In the genomic region with DNA sequence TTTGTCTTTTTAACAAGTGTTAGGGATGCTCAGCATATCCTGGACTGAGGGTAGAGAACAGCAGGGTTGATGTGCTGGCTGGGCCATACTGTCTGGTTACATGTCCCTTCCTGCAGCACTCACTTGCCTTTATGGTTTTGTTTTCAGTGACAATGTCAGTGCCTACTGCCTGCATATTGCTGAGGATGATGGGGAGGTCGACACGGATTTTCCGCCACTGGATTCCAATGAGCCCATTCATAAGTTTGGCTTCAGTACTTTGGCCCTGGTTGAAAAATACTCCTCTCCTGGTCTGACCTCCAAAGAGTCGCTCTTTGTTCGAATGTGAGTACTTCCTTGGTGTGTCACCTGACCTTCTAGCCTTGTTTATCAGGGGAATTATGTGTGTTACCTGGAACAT, we compare ENCODE assay signal across 24 mouse cellular contexts.
"Had no signal": no experiment of that assay in that cellular context is flagged by ENCODE, and none has a peak within 500 bp of the region (broad histone marks: within the 10 kb centered on the region; RNA-seq: fewer than 3 reads in every experiment).

No protein-coding gene starts in this region.

- H3K9me3 ChIP-seq: hindbrain, embryonic 13.5 days; hindbrain, embryonic 15.5 days; kidney, embryonic 15.5 days; limb, embryonic 10.5 days; limb, embryonic 12.5 days; liver, embryonic 13.5 days; liver, embryonic 15.5 days had no signal

- DNase-seq: gastrocnemius, postnatal 14 days; gastrocnemius, postnatal 36 days; heart, adult 18-20 months; heart, postnatal 10 days; heart, postnatal 36 days; kidney, adult 11 months; kidney, adult 2 months; kidney, adult 9 months; kidney, postnatal 14 days; kidney, postnatal 36 days; liver; liver, embryonic 13.5 days had no signal

- H3K4me2 ChIP-seq: heart, embryonic 11.5 days; hindbrain, embryonic 13.5 days; hindbrain, embryonic 15.5 days; kidney, embryonic 15.5 days; limb, embryonic 12.5 days; liver, embryonic 11.5 days; liver, embryonic 13.5 days; liver, embryonic 15.5 days had no signal

- H3K9ac ChIP-seq: hindbrain, embryonic 13.5 days; hindbrain, embryonic 15.5 days; kidney, embryonic 15.5 days; limb, embryonic 12.5 days; liver, embryonic 13.5 days; liver, embryonic 15.5 days had no signal

- H3K27me3 ChIP-seq: hindbrain, embryonic 13.5 days; hindbrain, embryonic 15.5 days; kidney, embryonic 15.5 days; limb, embryonic 12.5 days; liver, embryonic 13.5 days; liver, embryonic 15.5 days had no signal

- H3K36me3 ChIP-seq: hindbrain, embryonic 15.5 days; liver, embryonic 15.5 days had no signal

- H3K27ac ChIP-seq: hindbrain, embryonic 13.5 days; hindbrain, embryonic 15.5 days; hindbrain, postnatal 0 days; kidney, embryonic 15.5 days; kidney, postnatal 0 days; left cerebral cortex, adult 2 months; limb, embryonic 10.5 days; limb, embryonic 12.5 days; liver, embryonic 13.5 days; liver, embryonic 15.5 days had no signal

- H3K4me3 ChIP-seq: hindbrain, embryonic 13.5 days; hindbrain, embryonic 15.5 days; kidney, embryonic 15.5 days; left cerebral cortex, adult 2 months; limb, embryonic 10.5 days; limb, embryonic 12.5 days; liver, embryonic 13.5 days; liver, embryonic 15.5 days had no signal

- ATAC-seq: hindbrain, postnatal 0 days; intestine, embryonic 16.5 days had no signal

- H3K4me1 ChIP-seq: hindbrain, embryonic 13.5 days; hindbrain, embryonic 15.5 days; limb, embryonic 10.5 days; limb, embryonic 12.5 days; liver, embryonic 13.5 days; liver, embryonic 15.5 days had no signal
